Mouse (Mus musculus): Measurements from ENCODE around the gene Olfr1445. TPM values are rescaled to one million over a fixed set of nuclear protein-coding genes. Genes with fewer than 3 reads are reported as not detected.

The Olfr1445 gene
- polyA plus RNA-seq, 1 experiment from 2014 or later, result not detected

Other genes with a start within 250 kb of the Olfr1445 start
- gene Olfr1442, start 213.4 kb upstream of the Olfr1445 start, polyA plus RNA-seq (2014; fragmentation: Nextera tagmentation; extraction: Ambion mirVana), result not detected in 2 replicates
- not detected in 2 replicates for gene Olfr1443, start 205.7 kb upstream of the Olfr1445 start, polyA plus RNA-seq (2014; fragmentation: Nextera tagmentation; extraction: Ambion mirVana)
- not detected in 2 replicates for gene Keg1, start 188.1 kb upstream of the Olfr1445 start, polyA plus RNA-seq (2014; fragmentation: Nextera tagmentation; extraction: Ambion mirVana)
- gene Cntf, start 118.2 kb upstream of the Olfr1445 start, polyA plus RNA-seq (2014; fragmentation: Nextera tagmentation; extraction: Ambion mirVana), result 0.37 and 0.80 TPM in 2 replicates
- gene Zfp91, start 87.7 kb upstream of the Olfr1445 start, polyA plus RNA-seq (2014; fragmentation: Nextera tagmentation; extraction: Ambion mirVana), result 11.6 and 11.9 TPM in 2 replicates
- gene Lpxn, start 87.7 kb upstream of the Olfr1445 start, polyA plus RNA-seq (2014; fragmentation: Nextera tagmentation; extraction: Ambion mirVana), result 1.2 and 1.3 TPM in 2 replicates
- not detected in 2 replicates for gene Gm5244, start 37.2 kb upstream of the Olfr1445 start, polyA plus RNA-seq (2014; fragmentation: Nextera tagmentation; extraction: Ambion mirVana)
- not detected in 2 replicates for gene Olfr1444, start 26.6 kb upstream of the Olfr1445 start, polyA plus RNA-seq (2014; fragmentation: Nextera tagmentation; extraction: Ambion mirVana)
- gene Olfr1446, start 9.7 kb downstream of the Olfr1445 start, polyA plus RNA-seq (2014; fragmentation: Nextera tagmentation; extraction: Ambion mirVana), result not detected in 2 replicates
- gene Olfr1447, start 19.9 kb downstream of the Olfr1445 start, polyA plus RNA-seq (2014; fragmentation: Nextera tagmentation; extraction: Ambion mirVana), result not detected in 2 replicates
- not detected in 2 replicates for gene Olfr1448, start 40.6 kb downstream of the Olfr1445 start, polyA plus RNA-seq (2014; fragmentation: Nextera tagmentation; extraction: Ambion mirVana)
- gene Olfr1449, start 47.0 kb downstream of the Olfr1445 start, polyA plus RNA-seq (2014; fragmentation: Nextera tagmentation; extraction: Ambion mirVana), result not detected in 2 replicates
- not detected in 2 replicates for gene Olfr1450, start 66.4 kb downstream of the Olfr1445 start, polyA plus RNA-seq (2014; fragmentation: Nextera tagmentation; extraction: Ambion mirVana)
- not detected in 2 replicates for gene Olfr1451, start 111.2 kb downstream of the Olfr1445 start, polyA plus RNA-seq (2014; fragmentation: Nextera tagmentation; extraction: Ambion mirVana)
- not detected in 2 replicates for gene Olfr1453, start 144.5 kb downstream of the Olfr1445 start, polyA plus RNA-seq (2014; fragmentation: Nextera tagmentation; extraction: Ambion mirVana)
- gene Olfr1454, start 176.8 kb downstream of the Olfr1445 start, polyA plus RNA-seq (2014; fragmentation: Nextera tagmentation; extraction: Ambion mirVana), result not detected in 2 replicates
- not detected in 2 replicates for gene Olfr1457, start 214.0 kb downstream of the Olfr1445 start, polyA plus RNA-seq (2014; fragmentation: Nextera tagmentation; extraction: Ambion mirVana)
- gene Olfr1458, start 222.9 kb downstream of the Olfr1445 start, polyA plus RNA-seq (2014; fragmentation: Nextera tagmentation; extraction: Ambion mirVana), result not detected in 2 replicates